Mouse (Mus musculus) adrenal gland, postnatal 14 days (tissue): ENCODE results near the gene Bco2. TPM values are rescaled to one million over a fixed set of nuclear protein-coding genes. Genes with fewer than 3 reads are reported as not detected.

ENCODE experiments used
- DNase-seq: peaks from one replicate; pipeline ENCODE4 v3.0.0; 2021; ENCODE audit warnings: mixed read lengths
- total RNA-seq: library from RNA; stranded (reverse); gene quantifications from 2 replicates; pipeline ENCODE4 v1.2.3, GENCODE M21; 2021

The Bco2 gene
- total RNA-seq, 1 experiment from 2014 or later: 3.7 TPM

- DNase-seq: no peak
Measured at GRCm38 (mm10) chr9:50561145-50561917, 6.3 kb upstream of the Bco2 start, which contains the start of gene Tex12. Gene Tex12, minus strand, starts transcription at chr9:50561325.

GRCm38 (mm10) chr9:50554241-50555093 lies 514 bp downstream of the Bco2 start, which contains the start of gene Il18:
Gene Il18, plus strand, starts transcription at chr9:50554827.
- DNase-seq: peak; percentile 54

GRCm38 (mm10) chr9:50553547-50553946 lies 1.4 kb downstream of the Bco2 start:
- DNase-seq: no peak

- DNase-seq: no peak
Measured at GRCm38 (mm10) chr9:50552206-50552605, 2.8 kb downstream of the Bco2 start.

GRCm38 (mm10) chr9:50548936-50549335 lies 6.0 kb downstream of the Bco2 start:
- no peak for DNase-seq

GRCm38 (mm10) chr9:50547859-50548478 lies 7.0 kb downstream of the Bco2 start:
- DNase-seq: no peak

GRCm38 (mm10) chr9:50542401-50542800 lies 12.6 kb downstream of the Bco2 start:
- DNase-seq: no peak

GRCm38 (mm10) chr9:50540170-50540569 lies 14.8 kb downstream of the Bco2 start:
- DNase-seq: no peak

GRCm38 (mm10) chr9:50537295-50537694 lies 17.7 kb downstream of the Bco2 start:
- DNase-seq: no peak

GRCm38 (mm10) chr9:50536603-50537135 lies 18.3 kb downstream of the Bco2 start:
- no peak for DNase-seq

- DNase-seq: peak; percentile 36
Measured at GRCm38 (mm10) chr9:50535930-50536329, 19.1 kb downstream of the Bco2 start.

- no peak for DNase-seq
Measured at GRCm38 (mm10) chr9:50533791-50534190, 21.2 kb downstream of the Bco2 start.

GRCm38 (mm10) chr9:50533328-50533727 lies 21.7 kb downstream of the Bco2 start:
- no peak for DNase-seq

- DNase-seq: peak; percentile 47
Measured at GRCm38 (mm10) chr9:50530890-50531289, 24.1 kb downstream of the Bco2 start.

- peak; percentile 99 for DNase-seq
Measured at GRCm38 (mm10) chr9:50528293-50528892, 26.6 kb downstream of the Bco2 start, which contains the start of gene Pts. Gene Pts, minus strand, starts transcription at chr9:50528724.

- no peak for DNase-seq
Measured at GRCm38 (mm10) chr9:50527860-50528259, 27.1 kb downstream of the Bco2 start.

- DNase-seq: no peak
Measured at GRCm38 (mm10) chr9:50525585-50525984, 29.4 kb downstream of the Bco2 start.

GRCm38 (mm10) chr9:50524936-50525335 lies 30.0 kb downstream of the Bco2 start:
- peak; percentile 57 for DNase-seq

- DNase-seq: no peak
Measured at GRCm38 (mm10) chr9:50522574-50522973, 32.4 kb downstream of the Bco2 start.

- DNase-seq: no peak
Measured at GRCm38 (mm10) chr9:50521562-50521961, 33.4 kb downstream of the Bco2 start.

- no peak for DNase-seq
Measured at GRCm38 (mm10) chr9:50520748-50521147, 34.2 kb downstream of the Bco2 start.

GRCm38 (mm10) chr9:50518781-50519180 lies 36.2 kb downstream of the Bco2 start:
- peak; percentile 48 for DNase-seq
